Mouse (Mus musculus): ENCODE data around the gene Brms1. TPM values are rescaled to one million over a fixed set of nuclear protein-coding genes. Genes with fewer than 3 reads are reported as not detected.

Gene Brms1
- total RNA-seq, 2 experiments from 2014 or later = 20.2 to 23.6 TPM

GRCm38 (mm10) chr19:5036577-5036976 is 4.6 kb upstream of the Brms1 start:
- intact Hi-C loops (cut with DNase I) = no loop called here
- DNase-seq (ENCODE audit: low spot score in 2 of 2) = no peak

GRCm38 (mm10) chr19:5037678-5038571 is 3.2 kb upstream of the Brms1 start:
- peak; percentile 84 to 91 for DNase-seq (ENCODE audit: low spot score in 2 of 2)
- intact Hi-C loops (cut with DNase I) = no loop called here

GRCm38 (mm10) chr19:5038709-5039156 is 2.4 kb upstream of the Brms1 start, which contains the start of the genes B4gat1 and AC124502.3:
B4gat1 (plus strand) TSS chr19:5038826.
AC124502.3 (plus strand) TSS chr19:5038891.
- intact Hi-C loops (cut with DNase I) = no loop called here
- peak; percentile 94 to 95 for DNase-seq (ENCODE audit: low spot score in 2 of 2)

DNA sequence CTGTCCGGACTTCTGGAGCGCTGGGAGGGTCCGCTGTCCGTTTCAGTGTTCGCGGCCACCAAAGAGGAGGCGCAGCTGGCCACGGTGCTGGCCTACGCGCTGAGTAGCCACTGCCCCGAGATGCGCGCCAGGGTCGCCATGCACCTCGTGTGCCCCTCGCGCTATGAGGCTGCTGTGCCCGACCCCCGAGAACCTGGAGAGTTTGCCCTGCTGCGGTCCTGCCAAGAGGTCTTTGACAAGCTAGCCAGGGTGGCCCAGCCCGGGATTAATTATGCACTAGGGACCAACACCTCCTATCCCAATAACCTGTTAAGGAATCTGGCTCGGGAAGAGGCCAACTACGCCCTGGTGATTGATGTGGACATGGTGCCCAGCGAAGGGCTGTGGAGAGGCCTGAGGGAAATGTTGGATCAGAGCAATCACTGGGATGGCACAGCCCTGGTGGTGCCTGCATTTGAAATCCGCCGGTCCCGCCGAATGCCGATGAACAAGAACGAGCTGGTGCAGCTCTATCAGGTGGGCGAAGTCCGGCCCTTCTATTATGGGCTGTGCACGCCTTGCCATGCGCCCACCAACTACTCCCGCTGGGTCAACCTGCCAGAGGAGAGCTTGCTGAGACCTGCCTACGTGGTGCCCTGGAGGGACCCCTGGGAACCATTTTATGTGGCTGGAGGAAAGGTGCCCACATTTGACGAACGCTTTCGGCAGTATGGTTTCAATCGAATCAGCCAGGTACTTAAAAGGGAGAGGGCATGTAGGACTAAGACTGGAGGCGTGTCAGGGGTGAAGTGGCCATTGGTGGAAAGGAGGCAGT is 1.6 kb upstream of the Brms1 start:
- no peak for DNase-seq (ENCODE audit: low spot score in 2 of 2)
- intact Hi-C loops (cut with DNase I) = no loop called here

DNA sequence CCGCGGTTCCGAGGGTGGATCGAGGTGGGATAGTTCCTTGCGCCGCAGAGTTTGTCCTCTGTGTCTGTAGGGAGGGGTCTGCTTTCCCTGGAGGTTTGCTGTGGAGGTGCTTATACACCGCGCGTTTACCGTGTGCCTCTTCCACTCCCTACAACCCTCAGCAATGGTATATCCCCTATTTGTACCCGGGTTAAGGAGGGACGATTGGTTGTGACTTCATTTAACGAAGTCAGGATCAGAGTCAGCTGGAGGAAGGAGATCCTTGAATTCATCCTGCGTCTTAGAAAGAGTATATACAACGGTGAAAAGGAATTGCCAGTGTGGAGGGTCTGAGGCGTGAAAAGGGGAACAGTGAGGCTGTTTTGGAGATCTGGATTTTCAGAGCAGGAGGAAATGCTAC is 434 bp downstream of the Brms1 start:
- intact Hi-C loops (cut with DNase I) = no loop called here
- no peak for DNase-seq (ENCODE audit: low spot score in 2 of 2)

GRCm38 (mm10) chr19:5045531-5045930 is 4.4 kb downstream of the Brms1 start:
- intact Hi-C loops (cut with DNase I) = loop anchor here (5.0 kb wide), 1 partner anchor 37 kb away; no protein-coding TSS in a partner anchor
- DNase-seq (ENCODE audit: low spot score in 2 of 2) = peak in 1 of 2 experiments; percentile 61

DNA sequence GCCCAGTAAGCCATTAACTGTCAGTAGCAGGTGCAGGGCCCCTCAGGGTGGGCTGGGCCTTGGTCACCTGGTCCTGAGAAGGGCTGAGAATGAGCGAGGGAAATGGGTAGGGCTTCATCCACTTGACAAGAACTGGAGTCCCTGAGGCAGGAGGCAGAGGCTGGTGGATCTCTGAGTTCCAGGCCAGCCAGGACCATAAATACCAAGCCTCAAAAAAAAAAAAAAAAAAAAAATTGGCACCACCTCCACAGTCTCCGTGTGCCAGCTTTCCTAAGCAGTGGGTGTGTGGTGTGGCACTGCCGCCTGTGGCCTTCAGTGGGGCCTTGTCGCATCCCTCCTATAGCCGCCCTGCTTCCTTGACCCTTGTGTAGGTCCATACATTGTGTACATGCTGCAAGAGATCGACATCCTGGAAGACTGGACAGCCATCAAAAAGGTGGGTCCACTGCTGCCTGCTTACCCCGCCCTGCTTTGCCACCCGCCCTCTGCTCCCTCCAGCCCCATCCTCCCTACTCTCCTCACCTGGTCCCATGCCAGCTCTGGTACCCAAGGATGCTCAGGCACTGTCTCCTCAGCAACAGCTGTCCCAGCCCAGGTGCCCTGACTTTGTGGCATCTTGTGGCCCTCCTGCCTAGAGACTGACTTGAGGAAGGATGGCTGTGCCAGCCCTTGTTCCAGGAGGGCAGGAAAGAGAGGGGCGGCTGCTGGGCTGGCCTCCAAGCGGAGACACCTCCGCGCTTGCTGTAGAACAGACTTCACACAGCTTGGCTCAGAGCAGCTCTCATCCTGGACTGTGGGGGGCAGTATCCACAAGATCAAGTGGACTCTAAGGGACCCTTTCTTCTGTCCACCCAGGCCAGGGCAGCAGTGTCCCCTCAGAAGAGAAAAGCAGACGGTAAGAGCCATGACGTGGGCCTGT is 7.2 kb downstream of the Brms1 start:
- DNase-seq (ENCODE audit: low spot score in 2 of 2) = peak; percentile 67 to 93
- intact Hi-C loops (cut with DNase I) = loop anchor here (5.0 kb wide), 1 partner anchor 34 kb away; no protein-coding TSS in a partner anchor

DNA sequence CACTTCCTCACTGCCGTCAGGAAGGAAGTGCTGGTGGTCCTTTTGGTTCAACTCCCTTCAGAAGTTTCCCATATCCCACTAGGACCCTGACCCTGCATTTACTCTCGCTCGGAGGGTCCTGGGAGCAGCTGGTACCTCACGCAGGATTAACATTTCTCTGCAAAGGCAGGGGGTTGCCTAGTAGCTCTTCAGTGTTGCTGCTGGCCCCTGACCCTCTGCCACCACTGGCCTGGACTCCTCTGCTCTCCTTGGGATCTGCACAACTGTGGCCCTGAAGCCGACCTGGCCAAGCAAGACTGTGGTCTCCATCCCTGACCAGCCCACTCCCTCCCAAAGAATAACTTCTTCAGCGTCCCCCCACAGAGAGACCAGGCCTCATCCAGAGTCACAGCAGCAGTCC is 8.2 kb downstream of the Brms1 start:
- intact Hi-C loops (cut with DNase I) = loop anchor here (5.0 kb wide), 1 partner anchor 33 kb away; no protein-coding TSS in a partner anchor
- DNase-seq (ENCODE audit: low spot score in 2 of 2) = no peak

DNA sequence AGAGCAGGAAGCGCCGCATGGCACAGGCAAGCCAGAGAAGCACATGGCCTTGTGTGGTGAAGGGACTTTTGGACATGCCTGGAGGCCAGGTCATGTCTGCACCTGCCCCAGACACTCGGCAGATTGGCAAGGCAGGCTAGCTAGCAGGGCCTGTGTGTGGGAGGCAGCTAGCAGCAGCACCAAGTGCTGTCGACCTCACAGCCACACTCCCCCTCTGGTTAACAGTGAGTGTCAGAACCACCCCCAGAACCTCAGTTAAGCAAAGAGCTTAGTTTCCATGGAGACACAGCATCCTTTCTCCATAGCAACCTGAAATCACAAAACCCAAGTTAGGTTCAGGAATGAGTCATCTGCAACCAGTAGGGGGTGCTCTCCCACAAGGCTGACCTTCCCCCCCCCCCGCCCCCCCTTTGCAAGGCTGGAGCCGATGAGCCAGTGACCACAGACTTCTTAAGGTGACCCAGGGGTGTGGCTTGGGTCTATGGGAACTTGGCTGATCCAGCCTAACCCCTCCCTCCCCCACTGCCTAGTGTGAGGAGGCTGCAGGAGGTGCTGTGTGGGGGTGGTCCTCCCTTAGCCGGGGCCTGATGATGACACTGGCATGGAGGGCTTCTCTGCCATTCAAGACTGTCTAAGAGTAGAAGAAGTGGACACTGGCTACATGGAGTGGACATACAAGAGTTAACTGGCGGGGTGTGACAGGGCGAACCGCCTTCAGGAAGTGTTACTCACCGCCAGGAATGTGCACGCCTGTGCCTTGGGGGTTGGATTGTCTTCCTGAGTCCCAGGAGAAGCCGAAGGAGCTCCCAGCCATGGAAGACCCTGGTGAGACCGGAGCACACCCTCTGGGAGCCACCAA is 9.1 kb downstream of the Brms1 start, which contains the start of gene Rin1:
TSS of gene Rin1 (plus strand) at position 435 of the 859 bp plus-strand sequence.
- intact Hi-C loops (cut with DNase I) = loop anchor here (2.0 kb wide), 1 partner anchor 101 kb away; no protein-coding TSS in a partner anchor
- peak; percentile 79 to 96 for DNase-seq (ENCODE audit: low spot score in 2 of 2)

GRCm38 (mm10) chr19:5051031-5051430 is 9.9 kb downstream of the Brms1 start:
- intact Hi-C loops (cut with DNase I) = loop anchor here (2.0 kb wide), 1 partner anchor 100 kb away; no protein-coding TSS in a partner anchor
- DNase-seq (ENCODE audit: low spot score in 2 of 2) = no peak

- intact Hi-C loops (cut with DNase I) = loop anchor here (2.0 kb wide), 1 partner anchor 99 kb away; no protein-coding TSS in a partner anchor
Measured at GRCm38 (mm10) chr19:5051515-5051914, 10.4 kb downstream of the Brms1 start.

GRCm38 (mm10) chr19:5052166-5052822 is 11.1 kb downstream of the Brms1 start:
- intact Hi-C loops (cut with DNase I) = no loop called here
- DNase-seq (ENCODE audit: low spot score in 2 of 2) = peak in 1 of 2 experiments; percentile 85

More at GRCm38 (mm10) chr19:5051515-5051914, 10.4 kb downstream of the Brms1 start:
- DNase-seq (ENCODE audit: low spot score in 2 of 2) = no peak

- DNase-seq (ENCODE audit: low spot score in 2 of 2) = no peak
- intact Hi-C loops (cut with DNase I) = no loop called here
Measured at GRCm38 (mm10) chr19:5052853-5053252, 11.7 kb downstream of the Brms1 start.

- peak in 1 of 2 experiments; percentile 51 for DNase-seq (ENCODE audit: low spot score in 2 of 2)
- intact Hi-C loops (cut with DNase I) = no loop called here
Measured at GRCm38 (mm10) chr19:5053909-5054308, 12.8 kb downstream of the Brms1 start.

- intact Hi-C loops (cut with DNase I) = loop anchor here (2.0 kb wide), 1 partner anchor 17 kb away; no protein-coding TSS in a partner anchor
- DNase-seq (ENCODE audit: low spot score in 2 of 2) = no peak
Measured at GRCm38 (mm10) chr19:5056251-5056650, 15.1 kb downstream of the Brms1 start.

GRCm38 (mm10) chr19:5057876-5058775 is 17.0 kb downstream of the Brms1 start:
- intact Hi-C loops (cut with DNase I) = loop anchor here (2.0 kb wide), 1 partner anchor 15 kb away; no protein-coding TSS in a partner anchor
- no peak for DNase-seq (ENCODE audit: low spot score in 2 of 2)

Data from left cerebral cortex, postnatal 25 days (tissue).